Comparison of ENCODE assay signal across 10 mouse cellular contexts in the genomic region with DNA sequence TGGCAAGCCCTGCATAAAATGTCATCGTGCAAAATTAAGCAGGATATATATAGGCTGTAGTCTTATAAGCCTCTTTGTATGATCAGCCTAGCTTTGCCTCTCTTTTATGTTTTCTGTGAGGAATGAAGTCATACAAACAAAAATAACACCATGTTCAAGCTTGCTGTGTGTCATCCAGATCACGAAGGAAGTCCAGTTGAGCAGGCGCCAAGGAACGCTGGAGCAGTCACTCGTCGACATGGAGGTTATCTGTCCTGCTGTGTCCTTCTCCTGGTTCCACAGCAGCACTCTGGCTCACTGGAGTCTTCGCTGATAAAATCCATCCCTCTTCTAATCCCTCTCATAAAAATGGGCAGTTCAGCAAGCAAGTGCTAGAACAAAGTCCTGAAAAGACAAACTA.
A peak's percentile ranks its signal among the peaks of the same experiment; 100 is the strongest.
DNase-seq lines count a peak whose midpoint lies in the region; ATAC-seq and TF ChIP-seq lines count a peak whose summit lies in the region.
"Had no signal": no experiment of that assay in that cellular context is flagged by ENCODE, and none has a peak within 500 bp of the region (broad histone marks: within the 10 kb centered on the region; RNA-seq: fewer than 3 reads in every experiment).

No protein-coding gene starts in this region.

- no peak overlapping the region for H3K4me3 ChIP-seq in lung, embryonic 15.5 days
- H3K4me3 ChIP-seq in lung, adult 2 months (replicated peaks; ENCODE audit: extremely low read depth, low read depth, low read length), result no peak overlapping the region
- H3K4me3 ChIP-seq in neural tube, embryonic 15.5 days (replicated peaks), result no peak overlapping the region
- no peak overlapping the region for H3K4me3 ChIP-seq in limb, embryonic 10.5 days
- H3K4me3 ChIP-seq: hindbrain, embryonic 10.5 days had no signal

- H3K9ac ChIP-seq in lung, embryonic 15.5 days, result no peak overlapping the region
- no peak overlapping the region for H3K9ac ChIP-seq in neural tube, embryonic 15.5 days (replicated peaks)

- peaks cover 32% of the 10 kb centered on the region; the same call in 1 of the 2 replicates for H3K27me3 ChIP-seq in lung, embryonic 15.5 days
- H3K27me3 ChIP-seq in neural tube, embryonic 15.5 days (replicated peaks), result no peaks in the 10 kb centered on the region
- peaks cover 76% of the 10 kb centered on the region for H3K27me3 ChIP-seq in limb, embryonic 10.5 days (ENCODE audit: low read depth, poor library complexity, severe bottlenecking)

- no peak for TF ChIP-seq CTCF in lung, adult 2 months (IDR thresholded peaks at IDR 0.05; ENCODE audit: insufficient read depth, low read length)

- no peak overlapping the region for H3K27ac ChIP-seq in lung, embryonic 15.5 days
- H3K27ac ChIP-seq in neural tube, embryonic 15.5 days (replicated peaks), result peak overlapping the region; percentile 69; the same call in 1 of the 2 replicates
- no peak overlapping the region for H3K27ac ChIP-seq in limb, embryonic 10.5 days
- H3K27ac ChIP-seq: hindbrain, embryonic 10.5 days had no signal

- intact Hi-C loops in heart, postnatal 14 days (cut with DNase I), result no loop called here

- 49% methylated on average over 7 of the region's 7 CpGs for whole genome bisulfite sequencing in lung, embryonic 15.5 days
- WGBS in lung, adult 2 months, result 55% methylated on average over 7 of the region's 7 CpGs
- 75% methylated on average over 7 of the region's 7 CpGs for WGBS in neural tube, embryonic 15.5 days
- 71% methylated on average over 7 of the region's 7 CpGs for WGBS in limb, embryonic 10.5 days

- no peaks in the 10 kb centered on the region for H3K9me3 ChIP-seq in lung, embryonic 15.5 days
- no peaks in the 10 kb centered on the region for H3K9me3 ChIP-seq in neural tube, embryonic 15.5 days (replicated peaks)
- H3K9me3 ChIP-seq in limb, embryonic 10.5 days (replicated peaks), result no peaks in the 10 kb centered on the region
- H3K9me3 ChIP-seq: hindbrain, embryonic 10.5 days had no signal

- no peaks in the 10 kb centered on the region for H3K4me1 ChIP-seq in lung, embryonic 15.5 days
- no peaks in the 10 kb centered on the region for H3K4me1 ChIP-seq in lung, adult 2 months (ENCODE audit: control insufficient read depth, insufficient read depth, low read length)
- H3K4me1 ChIP-seq in neural tube, embryonic 15.5 days, result peaks cover 55% of the 10 kb centered on the region
- peaks cover 7% of the 10 kb centered on the region; the same call in 1 of the 2 replicates for H3K4me1 ChIP-seq in limb, embryonic 10.5 days
- H3K4me1 ChIP-seq: hindbrain, embryonic 10.5 days had no signal

- no peaks in the 10 kb centered on the region for H3K36me3 ChIP-seq in lung, embryonic 15.5 days
- H3K36me3 ChIP-seq in neural tube, embryonic 15.5 days, result no peaks in the 10 kb centered on the region
- H3K36me3 ChIP-seq in limb, embryonic 10.5 days, result no peaks in the 10 kb centered on the region; the same call in 1 of the 2 replicates
- H3K36me3 ChIP-seq: hindbrain, embryonic 10.5 days had no signal

- 0 out of 2 replicates have a peak, but pooled peaks have one; percentile 27 for ATAC-seq in lung, embryonic 15.5 days (ENCODE audit: borderline replicate concordance, extremely low read depth, low FRiP score, low TSS enrichment)
- ATAC-seq in neural tube, embryonic 15.5 days (ENCODE audit: low FRiP score), result no peak
- ATAC-seq in cerebellum, adult (ENCODE audit: insufficient number of reproducible peaks, low FRiP score, low TSS enrichment), result no peak

- H3K4me2 ChIP-seq in lung, embryonic 15.5 days, result no peak overlapping the region
- no peak overlapping the region for H3K4me2 ChIP-seq in neural tube, embryonic 15.5 days
- H3K4me2 ChIP-seq: midbrain, embryonic 11.5 days had no signal

- peak; percentile 43 for DNase-seq in adrenal gland, postnatal 25 days
- DNase-seq in adrenal gland, adult 18-20 months (ENCODE audit: low spot score in 2 of 2), result no peak
- no peak for DNase-seq in lung, adult 2 months
- DNase-seq in heart, postnatal 14 days, result peak; percentile 69 to 73
- DNase-seq in limb, embryonic 10.5 days (ENCODE audit: low spot score), result no peak

- TF ChIP-seq POLR2A in lung, adult 2 months (IDR thresholded peaks at IDR 0.05; ENCODE audit: borderline replicate concordance, extremely low read depth, low read depth, low read length), result no peak

Comparison
In these comparisons a context has a peak if more than half of its experiments do, and no peak if none do; other contexts are left out.
1. DNase-seq: peak in adrenal gland, postnatal 25 days (single experiment) and heart, postnatal 14 days (2 of 2); none in adrenal gland, adult 18-20 months (0 of 2), lung, adult 2 months (single experiment) and limb, embryonic 10.5 days (single experiment).